Mouse (Mus musculus): ENCODE results near the gene Bicdl1.
A peak's percentile ranks its signal among the peaks of the same experiment; 100 is the strongest.

The Bicdl1 gene

DNA sequence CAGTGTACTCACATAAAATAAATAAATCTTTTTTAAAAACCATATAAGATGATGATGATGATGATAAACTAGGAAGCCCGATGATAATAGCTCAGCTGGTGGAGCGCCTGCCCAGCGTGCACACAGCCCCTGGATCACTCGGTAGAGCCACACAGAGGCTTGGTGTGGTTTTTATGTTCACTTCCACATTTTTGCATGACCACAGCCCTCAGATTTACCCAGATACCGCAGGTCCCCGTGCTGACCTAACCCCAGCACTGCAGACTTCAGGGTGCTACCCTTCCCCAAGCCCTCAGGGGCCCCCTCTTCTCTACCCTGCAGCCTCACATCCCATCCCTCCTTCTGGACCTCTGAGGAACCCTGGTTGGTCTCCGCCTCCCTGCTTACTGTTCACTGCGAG is 103.3 kb downstream of the Bicdl1 start:
- DNase-seq (ENCODE audit: inconsistent ontology term), result no peak

DNA sequence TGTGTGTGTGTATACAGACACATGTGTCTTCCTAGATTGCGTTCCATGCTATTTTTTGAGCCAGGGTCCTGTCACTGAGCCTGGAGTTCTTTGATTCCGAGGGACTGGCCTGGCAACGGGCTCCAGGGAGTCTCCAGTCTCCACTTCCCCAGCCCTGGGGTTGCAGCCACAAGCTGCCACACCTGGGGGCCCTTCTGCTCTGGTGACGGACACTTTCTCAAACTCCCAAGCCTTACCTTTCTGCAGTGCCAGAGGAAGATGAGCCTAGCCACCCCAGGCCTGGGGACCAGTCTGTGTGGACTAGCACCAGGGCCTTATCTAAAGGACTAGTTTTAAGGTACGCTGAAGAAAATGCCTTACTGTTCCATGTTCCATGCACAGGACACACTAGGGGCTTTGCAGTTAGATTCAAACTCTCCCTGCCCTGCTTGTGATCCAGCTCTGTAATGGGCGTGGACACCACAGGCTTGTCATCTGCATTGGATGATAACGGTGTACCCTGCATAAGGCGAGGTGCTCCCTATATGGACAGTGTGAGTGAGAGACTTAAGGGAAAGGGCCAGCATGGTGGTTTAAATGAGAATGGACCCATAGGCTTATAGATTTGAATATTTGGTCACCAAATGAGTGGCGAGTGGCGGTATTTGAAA is 105.1 kb downstream of the Bicdl1 start:
- DNase-seq (ENCODE audit: inconsistent ontology term), result no peak

DNA sequence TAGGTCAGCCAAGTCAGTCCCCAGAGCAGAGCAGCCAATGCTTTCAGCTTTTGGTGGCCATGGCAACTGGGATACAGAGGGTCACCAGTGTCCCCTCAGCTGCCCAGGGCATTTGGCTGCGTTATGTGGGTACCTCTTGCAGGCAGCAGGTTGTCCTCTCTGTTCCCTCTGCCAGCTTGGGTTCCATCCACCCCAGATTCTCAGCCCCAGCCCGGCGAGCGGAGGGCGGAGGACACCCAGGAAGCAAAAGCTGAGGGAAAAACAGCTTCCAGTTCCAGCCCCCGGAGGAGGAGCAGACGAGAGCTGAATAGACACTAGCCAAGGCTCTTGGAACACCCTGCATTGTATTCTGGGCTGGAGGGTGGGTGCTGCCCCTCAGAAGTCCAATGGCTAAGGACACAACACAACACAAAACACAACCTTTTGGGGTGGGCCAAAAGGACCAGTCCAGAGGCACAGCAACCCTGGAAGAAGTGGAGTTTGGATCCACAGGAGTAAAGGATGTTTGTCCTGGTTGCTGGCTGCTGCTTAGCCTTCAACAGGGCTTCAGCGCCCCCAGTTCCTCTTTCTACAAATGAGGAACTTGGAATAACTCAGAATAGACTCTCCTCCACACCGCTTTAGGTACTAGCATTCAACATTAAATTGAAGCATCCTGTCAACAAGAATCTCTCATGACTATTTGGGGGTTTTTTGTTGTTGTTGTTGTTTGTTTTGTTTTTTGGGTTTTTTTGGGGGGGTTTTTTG is 107.6 kb downstream of the Bicdl1 start:
- no peak for DNase-seq (ENCODE audit: inconsistent ontology term)

DNA sequence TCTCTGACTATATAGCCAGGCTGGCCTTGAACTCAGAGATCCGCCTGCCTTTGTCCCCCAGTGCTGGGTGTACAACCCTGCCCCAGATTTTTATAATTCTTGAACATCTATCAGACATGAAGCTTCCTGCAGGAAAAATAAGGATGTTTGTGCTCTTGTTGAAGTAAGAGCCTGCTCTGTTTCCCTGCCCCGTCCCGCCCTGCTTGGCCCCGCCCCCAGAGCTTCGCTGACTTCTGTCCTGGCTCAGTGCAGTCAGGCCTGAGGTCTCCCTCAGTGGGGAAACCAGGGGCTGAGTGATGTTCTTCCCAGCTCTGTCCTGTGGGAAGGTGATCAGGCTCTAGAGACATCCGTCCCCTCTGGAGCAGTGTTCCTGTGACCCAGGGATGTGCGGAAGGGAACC is 108.7 kb downstream of the Bicdl1 start:
- no peak for DNase-seq (ENCODE audit: inconsistent ontology term)

DNA sequence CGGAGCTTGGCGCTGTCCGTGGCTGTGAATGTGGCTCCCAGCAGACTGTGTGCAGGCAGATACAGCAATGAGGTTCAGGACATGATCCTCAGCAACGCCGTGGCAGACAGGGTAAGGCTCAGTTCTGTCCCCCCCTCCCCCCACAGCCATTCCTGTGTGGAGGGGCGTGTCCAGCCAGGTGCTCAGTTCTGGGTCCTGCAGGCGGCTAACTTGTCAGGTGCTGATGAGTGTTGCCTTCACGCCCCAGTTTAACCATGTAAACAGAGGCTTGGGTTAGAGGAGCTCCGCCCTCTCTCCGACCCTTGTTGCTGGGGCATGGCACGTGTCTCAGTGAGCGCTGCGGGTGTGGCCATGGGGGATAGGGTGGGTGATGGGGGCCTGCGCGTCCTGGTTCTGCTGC is 111.7 kb downstream of the Bicdl1 start:
- no peak for DNase-seq (ENCODE audit: inconsistent ontology term)

DNA sequence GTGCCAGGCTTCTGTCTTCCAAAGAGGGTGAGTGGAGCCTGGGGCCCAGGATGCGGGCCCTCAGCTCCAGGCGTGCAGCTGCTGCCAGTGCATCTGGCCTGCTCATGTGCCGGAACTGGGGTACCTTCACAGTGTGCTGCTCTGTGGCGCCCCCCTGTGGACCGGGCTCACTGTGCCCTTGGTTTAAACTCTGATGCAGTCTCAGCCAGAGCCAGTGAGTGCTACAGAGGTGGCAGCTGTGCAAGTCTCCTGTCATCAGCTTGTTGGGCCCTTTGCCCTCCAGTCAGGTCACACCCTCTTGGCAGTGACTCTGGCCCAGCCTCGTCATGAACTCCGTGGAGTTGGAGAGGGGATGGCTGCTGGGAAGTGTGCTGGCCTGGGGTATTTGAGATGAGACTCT is 116.5 kb downstream of the Bicdl1 start:
- peak; percentile 24 for DNase-seq (ENCODE audit: inconsistent ontology term)

DNA sequence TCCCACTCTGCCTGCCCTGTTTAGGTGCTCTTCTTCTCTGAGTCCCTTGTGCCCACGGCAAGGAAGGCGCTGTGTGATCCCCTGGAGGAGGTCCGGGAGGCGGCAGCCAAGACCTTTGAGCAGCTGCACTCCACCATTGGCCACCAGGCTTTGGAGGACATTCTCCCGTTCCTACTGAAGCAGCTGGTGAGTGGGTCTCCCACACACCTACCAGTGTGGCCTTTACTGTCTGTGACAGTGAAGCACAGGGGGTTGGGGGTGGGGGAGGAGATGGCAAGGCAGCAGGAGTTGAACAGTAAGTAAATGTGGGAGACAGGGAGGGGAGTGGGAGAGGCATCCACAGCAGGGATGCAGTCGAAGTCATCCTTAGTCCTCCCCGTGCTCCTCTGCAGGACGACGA is 118.1 kb downstream of the Bicdl1 start:
- no peak for DNase-seq (ENCODE audit: inconsistent ontology term)

DNA sequence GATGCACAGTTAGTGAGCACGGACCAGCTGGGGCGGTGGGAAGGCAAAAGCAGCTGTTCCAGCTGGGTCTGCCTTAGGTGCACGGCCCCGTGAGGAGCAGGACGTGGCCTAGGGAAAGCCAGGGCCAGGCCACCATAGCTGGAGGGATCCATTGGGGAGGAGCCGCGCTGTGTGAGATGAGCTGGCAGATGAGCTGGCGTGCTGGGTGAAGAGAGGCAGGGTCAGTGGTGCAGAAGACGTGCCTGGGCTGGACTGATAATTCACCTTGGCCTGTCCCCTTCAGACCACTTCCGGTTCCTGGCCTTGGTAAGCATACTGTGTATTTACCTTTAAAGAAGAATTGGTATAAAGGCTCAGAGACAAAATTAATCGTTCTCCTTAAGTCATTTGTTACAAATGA is 119.9 kb downstream of the Bicdl1 start:
- DNase-seq (ENCODE audit: inconsistent ontology term), result no peak

DNA sequence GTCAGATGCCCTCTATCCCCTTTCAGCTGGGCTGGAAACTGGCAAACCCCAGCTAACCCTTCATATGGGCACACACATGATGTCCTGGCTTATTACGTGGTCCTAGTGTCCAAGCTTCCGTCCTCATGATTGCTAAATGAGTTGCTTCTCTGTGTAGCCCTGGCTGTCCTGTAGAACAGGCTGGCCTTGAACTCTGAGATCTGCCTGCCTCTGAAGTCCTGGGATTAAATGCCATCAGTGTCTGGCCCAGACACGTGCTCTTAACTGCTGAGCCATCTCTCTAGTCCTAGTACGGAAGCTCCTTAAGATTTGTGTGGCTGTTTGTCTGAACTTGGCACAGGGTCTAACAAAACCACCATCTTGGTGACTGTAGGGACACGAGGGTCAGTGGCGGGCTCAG is 127.9 kb downstream of the Bicdl1 start:
- DNase-seq (ENCODE audit: inconsistent ontology term), result no peak
